Mouse (Mus musculus) ES-E14 (cell line): ENCODE results near the gene 9030025P20Rik.
"Not testable (repeated sequence)": the region's sequence is repeated elsewhere in the genome, so short reads cannot be mapped to it uniquely, and the experiment has no call there.

Source experiments
- CHD2 ChIP-seq: IDR thresholded peaks from 2 replicates; pipeline ENCODE4 v1.6.1; 2014; ENCODE audit warnings: mild to moderate bottlenecking, low read depth, low read length, inconsistent platforms
- HCFC1 ChIP-seq: IDR thresholded peaks from 2 replicates; pipeline ENCODE4 v1.6.1; 2012; ENCODE audit warnings: low read length, inconsistent platforms, borderline replicate concordance; ENCODE audit not compliant: insufficient read depth
- ZC3H11A ChIP-seq: IDR thresholded peaks from 2 replicates; pipeline ENCODE4 v1.6.1; 2012; ENCODE audit warnings: low read depth, mild to moderate bottlenecking, inconsistent platforms, low read length, borderline replicate concordance
- ZNF384 ChIP-seq: IDR thresholded peaks from 2 replicates; pipeline ENCODE4 v1.6.1; 2012; ENCODE audit warnings: low read depth, low read length, inconsistent platforms

GRCm38 (mm10) chr17:14990116-14990702 is 11.9 kb downstream of the 9030025P20Rik start:
- TF ChIP-seq ZNF384, HCFC1, ZC3H11A, CHD2: not testable (repeated sequence)
